ENCODE assay signal across 33 mouse cellular contexts in the genomic region with DNA sequence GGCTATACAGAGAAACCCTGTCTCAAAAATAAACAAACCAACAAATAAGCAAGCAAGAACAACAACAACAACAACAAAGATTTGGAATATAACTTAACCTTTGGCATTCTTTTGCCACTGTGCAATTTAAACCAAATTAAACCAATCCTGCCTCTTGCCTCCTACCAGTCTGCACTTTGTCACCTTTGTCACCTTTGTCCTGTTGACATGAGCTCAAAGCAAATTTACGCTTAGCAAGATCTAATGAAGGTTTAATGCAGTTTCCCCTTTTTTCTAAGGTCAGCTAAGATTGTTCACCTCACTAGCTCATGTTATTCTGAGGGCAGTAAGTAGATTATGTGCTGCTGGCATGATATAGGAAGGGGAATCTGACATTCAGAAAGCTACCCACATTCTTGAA. TPM values are rescaled to one million over a fixed set of nuclear protein-coding genes. Genes with fewer than 3 reads are reported as not detected.
"Had no signal": no experiment of that assay in that cellular context is flagged by ENCODE, and none has a peak within 500 bp of the region (broad histone marks: within the 10 kb centered on the region; RNA-seq: fewer than 3 reads in every experiment).

No protein-coding gene starts in this region.

- H3K9ac ChIP-seq: embryonic facial prominence, embryonic 12.5 days; embryonic facial prominence, embryonic 13.5 days; embryonic facial prominence, embryonic 15.5 days; forebrain, embryonic 12.5 days; forebrain, embryonic 13.5 days; forebrain, embryonic 15.5 days; forebrain, postnatal 0 days had no signal

- H3K27me3 ChIP-seq: embryonic facial prominence, embryonic 12.5 days; embryonic facial prominence, embryonic 13.5 days; embryonic facial prominence, embryonic 15.5 days; forebrain, embryonic 12.5 days; forebrain, embryonic 13.5 days; forebrain, embryonic 15.5 days had no signal

- H3K4me3 ChIP-seq: embryonic facial prominence, embryonic 10.5 days; embryonic facial prominence, embryonic 12.5 days; embryonic facial prominence, embryonic 13.5 days; embryonic facial prominence, embryonic 15.5 days; erythroblast, embryonic 14.5 days; forebrain, embryonic 10.5 days; forebrain, embryonic 12.5 days; forebrain, embryonic 13.5 days; forebrain, embryonic 15.5 days; gastrocnemius, adult 2 months; heart, adult 2 months had no signal

- H3K4me1 ChIP-seq: embryonic facial prominence, embryonic 12.5 days; embryonic facial prominence, embryonic 13.5 days; embryonic facial prominence, embryonic 15.5 days; forebrain, embryonic 15.5 days had no signal

- H3K9me3 ChIP-seq: embryonic facial prominence, embryonic 10.5 days; embryonic facial prominence, embryonic 12.5 days; embryonic facial prominence, embryonic 13.5 days; embryonic facial prominence, embryonic 15.5 days; forebrain, embryonic 10.5 days; forebrain, embryonic 12.5 days; forebrain, embryonic 13.5 days; forebrain, embryonic 15.5 days had no signal

- ATAC-seq: forebrain, embryonic 13.5 days; forebrain, embryonic 14.5 days; forebrain, embryonic 15.5 days; forebrain, embryonic 16.5 days; forebrain, postnatal 0 days had no signal

- H3K27ac ChIP-seq: embryonic facial prominence, embryonic 10.5 days; embryonic facial prominence, embryonic 12.5 days; embryonic facial prominence, embryonic 13.5 days; embryonic facial prominence, embryonic 15.5 days; forebrain, embryonic 10.5 days; forebrain, embryonic 12.5 days; forebrain, embryonic 13.5 days; forebrain, embryonic 15.5 days; gastrocnemius, adult 2 months; heart, adult 2 months had no signal

- H3K4me2 ChIP-seq: embryonic facial prominence, embryonic 12.5 days; embryonic facial prominence, embryonic 13.5 days; embryonic facial prominence, embryonic 15.5 days; forebrain, embryonic 12.5 days; forebrain, embryonic 13.5 days; forebrain, embryonic 15.5 days had no signal

- DNase-seq: cerebellum, adult 2 months; cerebellum, adult 8-10 months; cerebellum, adult 9-10 months; cerebellum, adult 9-11 months; cerebellum, postnatal 10 days; cerebellum, postnatal 14 days; cerebellum, postnatal 25 days; cerebellum, postnatal 36 days; embryo, embryonic 11 days; forebrain, postnatal 0 days; gastrocnemius, adult 2 months; gastrocnemius, postnatal 10 days; gastrocnemius, postnatal 14 days; gastrocnemius, postnatal 25 days; gastrocnemius, postnatal 36 days; heart, adult 11 months; heart, adult 18-20 months; heart, adult 2 months had no signal

- H3K36me3 ChIP-seq: embryonic facial prominence, embryonic 10.5 days; embryonic facial prominence, embryonic 12.5 days; embryonic facial prominence, embryonic 13.5 days; embryonic facial prominence, embryonic 15.5 days; forebrain, embryonic 10.5 days; forebrain, embryonic 12.5 days; forebrain, embryonic 15.5 days had no signal

RNA-seq across cellular contexts. Expression of a gene that starts 45.8 kb away (rescaled TPM):
- total RNA-seq: common myeloid progenitor, adult 5-6 weeks; gastrocnemius, adult 18-20 months; gastrocnemius, adult 2 months; gastrocnemius, adult 8-10 months; granulocyte monocyte progenitor cell, adult 5-6 weeks had no signal
- polyA plus RNA-seq: erythroblast, embryonic 14.5 days had no signal
